Mouse (Mus musculus): Measurements from ENCODE around the gene Steap3. TPM values are rescaled to one million over a fixed set of nuclear protein-coding genes. Genes with fewer than 3 reads are reported as not detected.

Steap3 gene
- polyA plus RNA-seq, 1 experiment from 2014 or later, result 14.6 TPM

GRCm38 (mm10) chr1:120161502-120161901, 111.0 kb downstream of the Steap3 start:
- no peaks in the 10 kb centered on the region for H3K9me3 ChIP-seq
- DNase-seq (ENCODE audit: low spot score), result no peak
- no peaks in the 10 kb centered on the region for H3K27me3 ChIP-seq (ENCODE audit: insufficient read depth, poor library complexity, severe bottlenecking)
- H3K27ac ChIP-seq, result no peak overlapping the region
- whole genome bisulfite sequencing, result 89% methylated on average over 5 of the region's 5 CpGs
- no peaks in the 10 kb centered on the region for H3K36me3 ChIP-seq
- H3K4me3 ChIP-seq, result no peak overlapping the region
- H3K4me1 ChIP-seq, result no peaks in the 10 kb centered on the region

DNA sequence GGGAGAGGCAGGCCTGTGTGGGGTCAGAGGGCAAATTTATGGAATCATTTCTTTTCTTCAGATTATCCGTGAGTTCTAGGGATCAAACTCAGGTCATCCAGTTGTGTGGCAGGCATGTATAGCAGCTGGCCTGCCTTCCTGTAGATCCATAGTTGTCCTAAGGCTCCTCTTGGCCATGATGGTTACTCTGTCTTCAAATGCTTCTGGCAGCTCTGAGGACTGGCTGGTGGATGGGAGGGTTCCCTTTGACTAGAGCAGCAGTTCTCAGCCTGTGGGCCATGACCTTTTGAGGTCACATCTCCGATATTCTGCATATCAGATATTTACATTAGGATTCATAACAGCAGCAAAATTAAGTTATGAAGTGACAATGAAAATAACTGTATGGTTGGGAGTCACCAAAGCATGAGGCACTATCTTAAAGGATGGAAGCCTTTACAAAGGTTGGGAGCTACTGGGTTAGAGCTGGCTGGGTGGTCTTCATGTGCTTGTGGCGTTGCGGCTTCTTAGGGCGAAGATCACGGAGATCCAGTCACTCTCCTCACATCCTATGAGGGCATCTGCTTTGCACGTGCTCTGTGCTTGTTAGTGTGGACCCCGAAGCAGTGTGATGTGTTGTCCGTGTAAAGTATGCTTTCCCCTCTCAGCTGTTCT, 113.9 kb downstream of the Steap3 start:
- Histone ChIP-seq H3K27me3 (ENCODE audit: insufficient read depth, poor library complexity, severe bottlenecking) (no peaks in the 10 kb centered on the region), H3K36me3 (no peaks in the 10 kb centered on the region), H3K9me3 (no peaks in the 10 kb centered on the region), H3K4me3 (no peak overlapping the region), H3K27ac (no peak overlapping the region), H3K4me1 (no peaks in the 10 kb centered on the region)
- no peak for DNase-seq (ENCODE audit: low spot score)
- WGBS, result 87% methylated on average over 9 of the region's 9 CpGs

- Histone ChIP-seq H3K9me3 (no peaks in the 10 kb centered on the region), H3K4me1 (no peaks in the 10 kb centered on the region), H3K27me3 (ENCODE audit: insufficient read depth, poor library complexity, severe bottlenecking) (no peaks in the 10 kb centered on the region), H3K4me3 (no peak overlapping the region), H3K27ac (no peak overlapping the region), H3K36me3 (no peaks in the 10 kb centered on the region)
- 23% methylated on average over 1 of the region's 1 CpGs for WGBS
- DNase-seq (ENCODE audit: low spot score), result no peak
These were observed 117.2 kb downstream of the Steap3 start for GRCm38 (mm10) chr1:120155325-120155724.

- no peak for DNase-seq (ENCODE audit: low spot score)
- Histone ChIP-seq H3K4me1 (no peaks in the 10 kb centered on the region), H3K9me3 (no peaks in the 10 kb centered on the region), H3K27me3 (ENCODE audit: insufficient read depth, poor library complexity, severe bottlenecking) (no peaks in the 10 kb centered on the region), H3K27ac (no peak overlapping the region), H3K36me3 (no peaks in the 10 kb centered on the region), H3K4me3 (no peak overlapping the region)
These were observed 118.3 kb downstream of the Steap3 start for GRCm38 (mm10) chr1:120154232-120154631.

DNA sequence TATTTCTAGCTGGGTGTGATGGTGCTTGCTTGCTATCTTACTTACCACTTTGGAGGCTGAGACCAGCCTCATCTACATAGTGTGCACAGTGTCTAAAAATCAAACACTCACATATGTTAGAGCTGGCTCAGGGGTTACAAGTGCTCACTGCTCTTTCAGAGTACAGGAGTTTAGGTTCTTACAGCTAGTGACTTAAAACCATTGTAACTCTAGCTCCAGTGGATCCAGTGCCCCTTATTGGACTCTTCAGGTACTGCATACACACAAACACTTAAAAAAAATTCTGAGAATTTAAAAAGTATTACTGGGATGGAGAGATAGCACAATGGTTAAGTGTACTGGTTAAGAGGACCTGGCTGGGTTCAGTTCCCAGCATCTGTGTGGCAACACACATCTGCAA, 125.5 kb downstream of the Steap3 start:
- Histone ChIP-seq H3K4me3 (no peak overlapping the region), H3K36me3 (no peaks in the 10 kb centered on the region), H3K27me3 (ENCODE audit: insufficient read depth, poor library complexity, severe bottlenecking) (no peaks in the 10 kb centered on the region), H3K4me1 (no peaks in the 10 kb centered on the region), H3K9me3 (no peaks in the 10 kb centered on the region), H3K27ac (no peak overlapping the region)
- no peak for DNase-seq (ENCODE audit: low spot score)

DNA sequence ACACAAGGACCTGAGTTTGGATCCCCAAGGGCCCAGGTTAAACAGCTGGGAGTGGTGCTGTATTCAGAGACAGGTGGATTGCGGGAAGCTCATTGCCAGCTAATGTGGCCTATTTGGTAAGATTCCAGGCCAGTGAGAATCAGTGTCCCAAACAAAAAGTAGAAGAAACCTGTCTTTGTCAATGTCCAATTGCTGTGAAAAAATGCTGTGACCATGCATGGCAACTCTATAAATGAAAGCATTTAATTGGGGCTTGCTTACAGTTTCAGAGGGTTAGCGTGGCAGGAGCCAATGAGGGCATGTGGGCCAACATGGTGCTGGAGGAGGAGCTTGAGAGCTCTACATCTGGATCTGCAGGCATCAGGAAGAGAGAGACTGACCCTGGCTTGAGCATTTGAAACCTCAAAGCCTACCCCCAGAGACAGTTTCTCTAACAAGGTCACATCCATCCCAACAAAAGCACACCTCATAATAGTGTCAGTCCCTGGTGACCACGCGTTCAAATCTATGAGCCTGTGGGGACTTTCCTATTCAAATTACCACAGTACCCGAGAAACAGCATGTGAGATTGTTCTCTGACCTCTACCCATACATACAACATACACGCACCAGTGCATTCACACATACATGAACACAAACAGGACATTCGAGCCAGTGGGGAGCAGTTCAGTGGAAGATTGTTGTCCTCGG, 126.8 kb downstream of the Steap3 start:
- H3K36me3 ChIP-seq, result no peaks in the 10 kb centered on the region
- H3K27ac ChIP-seq, result no peak overlapping the region
- no peak for DNase-seq (ENCODE audit: low spot score)
- H3K4me3 ChIP-seq, result no peak overlapping the region
- H3K4me1 ChIP-seq, result no peaks in the 10 kb centered on the region
- no peaks in the 10 kb centered on the region for H3K9me3 ChIP-seq
- WGBS, result 87% methylated on average over 8 of the region's 8 CpGs
- no peaks in the 10 kb centered on the region for H3K27me3 ChIP-seq (ENCODE audit: insufficient read depth, poor library complexity, severe bottlenecking)

GRCm38 (mm10) chr1:120142551-120142950, 130.0 kb downstream of the Steap3 start:
- WGBS, result 84% methylated on average over 5 of the region's 5 CpGs
- Histone ChIP-seq H3K27ac (no peak overlapping the region), H3K4me3 (no peak overlapping the region), H3K36me3 (no peaks in the 10 kb centered on the region), H3K4me1 (no peaks in the 10 kb centered on the region; the same call in 1 of the 2 replicates), H3K27me3 (ENCODE audit: insufficient read depth, poor library complexity, severe bottlenecking) (no peaks in the 10 kb centered on the region), H3K9me3 (no peaks in the 10 kb centered on the region)
- no peak for DNase-seq (ENCODE audit: low spot score)

Other genes with a start within 250 kb of the Steap3 start
- gene Tmem37, start 198.6 kb downstream of the Steap3 start, polyA plus RNA-seq (2016; fragmentation: Nextera tagmentation; extraction: Ambion mirVana), result 17.5 and 22.5 TPM in 2 replicates
- gene Dbi, start 151.6 kb downstream of the Steap3 start, polyA plus RNA-seq (2016; fragmentation: Nextera tagmentation; extraction: Ambion mirVana), result 647 and 658 TPM in 2 replicates
- gene 3110009E18Rik, start 151.5 kb downstream of the Steap3 start, polyA plus RNA-seq (2016; fragmentation: Nextera tagmentation; extraction: Ambion mirVana), result 13.0 and 15.0 TPM in 2 replicates
- not detected in 2 replicates for gene C1ql2, start 67.9 kb upstream of the Steap3 start, polyA plus RNA-seq (2016; fragmentation: Nextera tagmentation; extraction: Ambion mirVana)
- gene Marco, start 232.3 kb upstream of the Steap3 start, polyA plus RNA-seq (2016; fragmentation: Nextera tagmentation; extraction: Ambion mirVana), result not detected in 2 replicates

Measured in heart, embryonic 10.5 days (tissue).